Mouse (Mus musculus): Measurements from ENCODE around the gene Pgk1.

Gene Pgk1

GRCm38 (mm10) chrX:106186713-106187649, at the start of gene Pgk1:
TSS of gene Pgk1 (plus strand) at chrX:106187100.
- in situ Hi-C loops (cut with MboI, MseI), result no loop called here

- in situ Hi-C loops (cut with MboI, MseI), result no loop called here
Measured at GRCm38 (mm10) chrX:106139309-106140070, 47.4 kb upstream of the Pgk1 start.

- in situ Hi-C loops (cut with MboI, MseI), result no loop called here
Measured at GRCm38 (mm10) chrX:106142936-106143335, 44.0 kb upstream of the Pgk1 start, which contains the start of gene Tlr13. TSS of gene Tlr13 (plus strand) at chrX:106143204.

GRCm38 (mm10) chrX:106148185-106148584, 38.7 kb upstream of the Pgk1 start:
- in situ Hi-C loops (cut with MboI, MseI), result no loop called here

GRCm38 (mm10) chrX:106149460-106149859, 37.4 kb upstream of the Pgk1 start:
- in situ Hi-C loops (cut with MboI, MseI), result no loop called here

- in situ Hi-C loops (cut with MboI, MseI), result no loop called here
Measured at GRCm38 (mm10) chrX:106154180-106154586, 32.7 kb upstream of the Pgk1 start.

GRCm38 (mm10) chrX:106155892-106156291, 31.0 kb upstream of the Pgk1 start:
- in situ Hi-C loops (cut with MboI, MseI), result no loop called here

GRCm38 (mm10) chrX:106163995-106164394, 22.9 kb upstream of the Pgk1 start:
- in situ Hi-C loops (cut with MboI, MseI), result no loop called here

GRCm38 (mm10) chrX:106164555-106164954, 22.3 kb upstream of the Pgk1 start:
- in situ Hi-C loops (cut with MboI, MseI), result no loop called here

GRCm38 (mm10) chrX:106165089-106165488, 21.8 kb upstream of the Pgk1 start:
- in situ Hi-C loops (cut with MboI, MseI), result loop anchor here (5.0 kb wide), 1 partner anchor 138 kb away; the partner anchor contains the start of gene Atp7a

- in situ Hi-C loops (cut with MboI, MseI), result no loop called here
Measured at GRCm38 (mm10) chrX:106171106-106171852, 15.6 kb upstream of the Pgk1 start.

GRCm38 (mm10) chrX:106171853-106172154, 15.1 kb upstream of the Pgk1 start:
- in situ Hi-C loops (cut with MboI, MseI), result no loop called here

- in situ Hi-C loops (cut with MboI, MseI), result no loop called here
Measured at GRCm38 (mm10) chrX:106176331-106176730, 10.6 kb upstream of the Pgk1 start.

- in situ Hi-C loops (cut with MboI, MseI), result no loop called here
Measured at GRCm38 (mm10) chrX:106184279-106184678, 2.6 kb upstream of the Pgk1 start.

GRCm38 (mm10) chrX:106185706-106186105, 1.2 kb upstream of the Pgk1 start:
- in situ Hi-C loops (cut with MboI, MseI), result no loop called here

- in situ Hi-C loops (cut with MboI, MseI), result no loop called here
Measured at GRCm38 (mm10) chrX:106187737-106188136, 837 bp downstream of the Pgk1 start.

- in situ Hi-C loops (cut with MboI, MseI), result no loop called here
Measured at GRCm38 (mm10) chrX:106189356-106189755, 2.5 kb downstream of the Pgk1 start.

GRCm38 (mm10) chrX:106190091-106190490, 3.2 kb downstream of the Pgk1 start:
- in situ Hi-C loops (cut with MboI, MseI), result loop anchor here (10.0 kb wide), 1 partner anchor 1125 kb away; no protein-coding TSS in a partner anchor

GRCm38 (mm10) chrX:106194361-106194760, 7.5 kb downstream of the Pgk1 start:
- in situ Hi-C loops (cut with MboI, MseI), result loop anchor here (10.0 kb wide), 1 partner anchor 1130 kb away; no protein-coding TSS in a partner anchor

- in situ Hi-C loops (cut with MboI, MseI), result loop anchor here (10.0 kb wide), 1 partner anchor 1133 kb away; no protein-coding TSS in a partner anchor
Measured at GRCm38 (mm10) chrX:106197308-106197707, 10.4 kb downstream of the Pgk1 start.

- in situ Hi-C loops (cut with MboI, MseI), result loop anchor here (10.0 kb wide), 1 partner anchor 1134 kb away; no protein-coding TSS in a partner anchor
Measured at GRCm38 (mm10) chrX:106198904-106199303, 12.0 kb downstream of the Pgk1 start.

Data from T-helper 1 cell (primary cell).